Mouse (Mus musculus): ENCODE measurements at regions not wholly inside any gene's neighbourhood (a gene's known extent, or its start where the extent isn't known, plus 50 kb on each side); places are given as distances from the start of the nearest gene placed in this dataset.
"Not testable (repeated sequence)": the region's sequence is repeated elsewhere in the genome, so short reads cannot be mapped to it uniquely, and the experiment has no call there.

DNA sequence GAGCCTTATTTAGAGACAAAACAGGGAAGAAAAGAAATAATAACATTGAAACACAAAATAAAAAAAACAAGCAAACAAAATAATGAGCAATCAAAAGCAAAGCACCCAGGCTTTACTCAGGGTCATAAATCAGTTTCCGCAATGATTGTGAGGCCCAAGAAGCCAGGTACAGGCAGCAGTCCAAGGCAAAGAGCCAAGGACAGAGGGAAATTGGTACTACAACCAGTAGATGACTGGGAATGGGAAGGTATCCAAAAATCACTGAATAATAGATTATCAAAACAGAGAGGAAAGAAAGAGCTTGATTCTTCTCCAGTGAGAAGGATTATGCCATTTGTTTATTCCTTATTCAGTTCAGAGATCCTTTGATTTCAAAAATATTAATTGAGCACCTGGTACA is 636.2 kb downstream of the Kcna4 start:
- ATAC-seq (ENCODE audit: insufficient read depth, low read depth) (no peak), DNase-seq (ENCODE audit: low spot score) (no peak)
- Histone ChIP-seq H3K9me3 (replicated peaks; ENCODE audit: control insufficient read depth, low read length) (no peaks in the 10 kb centered on the region), H3K36me3 (replicated peaks; ENCODE audit: control insufficient read depth, insufficient read depth, low read length) (no peaks in the 10 kb centered on the region), H3K27me3 (ENCODE audit: control insufficient read depth, insufficient read depth, low read length) (no peaks in the 10 kb centered on the region), H3K27ac (ENCODE audit: low read depth) (no peak overlapping the region), H3K4me2 (ENCODE audit: low read depth, low read length) (no peak overlapping the region), H3K4me3 (ENCODE audit: low read depth, low read length) (no peak overlapping the region), H3K9ac (replicated peaks; ENCODE audit: low read depth, low read length) (no peak overlapping the region), H3K4me1 (ENCODE audit: control insufficient read depth, insufficient read depth) (no peaks in the 10 kb centered on the region)
- 79% methylated on average over 1 of the region's 1 CpGs for WGBS
- TF ChIP-seq CTCF (IDR thresholded peaks at IDR 0.05; ENCODE audit: low read depth) (no peak), EP300 (IDR thresholded peaks at IDR 0.05; ENCODE audit: low read depth) (no peak)

DNA sequence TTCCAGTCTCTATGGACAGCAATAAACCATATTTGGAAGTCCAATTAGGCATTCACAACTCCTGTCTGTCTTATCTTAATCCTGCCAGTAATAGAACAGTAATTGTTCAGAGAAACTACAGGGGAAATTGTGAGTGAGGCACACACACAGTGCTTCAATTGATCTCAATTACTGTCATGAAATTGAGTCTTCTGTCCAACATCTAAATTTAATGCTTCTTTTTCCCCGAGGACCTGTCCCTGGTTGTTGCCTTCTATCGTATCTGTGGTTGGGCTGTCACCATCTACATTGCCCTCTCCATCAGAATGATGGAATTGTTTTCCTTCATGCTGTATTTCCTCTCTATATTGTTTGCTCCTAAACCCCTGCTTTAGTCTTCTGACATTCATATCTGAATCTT is 644.9 kb downstream of the Kcna4 start:
- no peak overlapping the region for H3K27ac ChIP-seq (ENCODE audit: low read depth)
- H3K4me1 ChIP-seq (ENCODE audit: control insufficient read depth, insufficient read depth) = no peaks in the 10 kb centered on the region
- no peak overlapping the region for H3K4me3 ChIP-seq (ENCODE audit: low read depth, low read length)
- H3K36me3 ChIP-seq (replicated peaks; ENCODE audit: control insufficient read depth, insufficient read depth, low read length) = no peaks in the 10 kb centered on the region
- ATAC-seq (ENCODE audit: insufficient read depth, low read depth) (no peak), DNase-seq (ENCODE audit: low spot score) (no peak)
- H3K9ac ChIP-seq (replicated peaks; ENCODE audit: low read depth, low read length) = no peak overlapping the region
- no peak overlapping the region for H3K4me2 ChIP-seq (ENCODE audit: low read depth, low read length)
- H3K27me3 ChIP-seq (ENCODE audit: control insufficient read depth, insufficient read depth, low read length) = no peaks in the 10 kb centered on the region
- WGBS = 68% methylated on average over 2 of the region's 2 CpGs
- TF ChIP-seq EP300 (IDR thresholded peaks at IDR 0.05; ENCODE audit: low read depth) (no peak), CTCF (IDR thresholded peaks at IDR 0.05; ENCODE audit: low read depth) (no peak)
- no peaks in the 10 kb centered on the region for H3K9me3 ChIP-seq (replicated peaks; ENCODE audit: control insufficient read depth, low read length)

DNA sequence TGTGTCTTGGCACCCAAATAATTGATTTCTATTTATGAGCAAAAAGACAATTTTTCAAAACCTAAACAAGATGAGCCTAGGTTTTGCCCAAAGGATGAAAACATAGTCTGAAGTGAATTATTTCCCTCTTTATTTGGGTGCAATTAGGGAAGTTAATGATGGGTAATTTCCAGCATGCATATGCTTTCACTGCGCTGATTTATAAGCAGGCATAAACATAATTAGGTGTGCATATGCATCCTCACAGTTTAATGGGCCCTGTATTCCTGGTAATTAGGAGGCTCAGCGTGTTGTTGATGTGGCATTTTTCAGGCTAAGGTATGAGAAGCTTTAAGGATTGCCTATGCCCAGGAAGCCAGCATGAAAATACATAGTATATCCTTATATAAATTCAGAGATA is 645.3 kb downstream of the Kcna4 start:
- 75% methylated on average over 2 of the region's 2 CpGs for WGBS
- TF ChIP-seq EP300 (IDR thresholded peaks at IDR 0.05; ENCODE audit: low read depth) (no peak), CTCF (IDR thresholded peaks at IDR 0.05; ENCODE audit: low read depth) (no peak)
- Histone ChIP-seq H3K4me1 (ENCODE audit: control insufficient read depth, insufficient read depth) (no peaks in the 10 kb centered on the region), H3K9me3 (replicated peaks; ENCODE audit: control insufficient read depth, low read length) (no peaks in the 10 kb centered on the region), H3K4me3 (ENCODE audit: low read depth, low read length) (no peak overlapping the region), H3K9ac (replicated peaks; ENCODE audit: low read depth, low read length) (no peak overlapping the region), H3K27me3 (ENCODE audit: control insufficient read depth, insufficient read depth, low read length) (no peaks in the 10 kb centered on the region), H3K27ac (ENCODE audit: low read depth) (no peak overlapping the region), H3K36me3 (replicated peaks; ENCODE audit: control insufficient read depth, insufficient read depth, low read length) (no peaks in the 10 kb centered on the region), H3K4me2 (ENCODE audit: low read depth, low read length) (no peak overlapping the region)
- ATAC-seq (ENCODE audit: insufficient read depth, low read depth) = no peak
- no peak for DNase-seq (ENCODE audit: low spot score)

DNA sequence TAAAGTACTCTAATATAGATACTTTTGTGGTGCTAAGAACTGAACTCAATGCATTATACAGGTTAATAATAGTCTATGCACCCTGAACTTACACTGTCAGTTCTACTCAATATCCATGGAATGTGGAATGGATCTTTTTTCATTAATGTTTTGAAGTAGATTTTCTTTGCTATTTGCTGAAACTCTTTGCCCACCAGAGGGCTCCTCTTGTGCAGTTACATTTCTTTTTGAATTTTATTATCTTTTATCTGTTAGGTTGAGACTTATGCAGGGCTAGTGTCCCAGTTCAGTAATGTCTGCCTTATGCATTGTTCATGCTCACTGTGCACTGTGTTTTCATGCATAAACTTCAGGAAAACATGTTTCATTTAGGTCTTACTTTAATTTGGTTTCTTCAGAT is 650.9 kb downstream of the Kcna4 start:
- no peak overlapping the region for H3K4me3 ChIP-seq (ENCODE audit: low read depth, low read length)
- H3K36me3 ChIP-seq (replicated peaks; ENCODE audit: control insufficient read depth, insufficient read depth, low read length) = no peaks in the 10 kb centered on the region
- H3K9ac ChIP-seq (replicated peaks; ENCODE audit: low read depth, low read length) = no peak overlapping the region
- no peaks in the 10 kb centered on the region for H3K4me1 ChIP-seq (ENCODE audit: control insufficient read depth, insufficient read depth)
- TF ChIP-seq EP300 (IDR thresholded peaks at IDR 0.05; ENCODE audit: low read depth) (no peak), CTCF (IDR thresholded peaks at IDR 0.05; ENCODE audit: low read depth) (no peak)
- H3K4me2 ChIP-seq (ENCODE audit: low read depth, low read length) = no peak overlapping the region
- no peaks in the 10 kb centered on the region for H3K27me3 ChIP-seq (ENCODE audit: control insufficient read depth, insufficient read depth, low read length)
- DNase-seq (ENCODE audit: low spot score) (no peak), ATAC-seq (ENCODE audit: insufficient read depth, low read depth) (no peak)
- no peaks in the 10 kb centered on the region for H3K9me3 ChIP-seq (replicated peaks; ENCODE audit: control insufficient read depth, low read length)
- H3K27ac ChIP-seq (ENCODE audit: low read depth) = no peak overlapping the region

DNA sequence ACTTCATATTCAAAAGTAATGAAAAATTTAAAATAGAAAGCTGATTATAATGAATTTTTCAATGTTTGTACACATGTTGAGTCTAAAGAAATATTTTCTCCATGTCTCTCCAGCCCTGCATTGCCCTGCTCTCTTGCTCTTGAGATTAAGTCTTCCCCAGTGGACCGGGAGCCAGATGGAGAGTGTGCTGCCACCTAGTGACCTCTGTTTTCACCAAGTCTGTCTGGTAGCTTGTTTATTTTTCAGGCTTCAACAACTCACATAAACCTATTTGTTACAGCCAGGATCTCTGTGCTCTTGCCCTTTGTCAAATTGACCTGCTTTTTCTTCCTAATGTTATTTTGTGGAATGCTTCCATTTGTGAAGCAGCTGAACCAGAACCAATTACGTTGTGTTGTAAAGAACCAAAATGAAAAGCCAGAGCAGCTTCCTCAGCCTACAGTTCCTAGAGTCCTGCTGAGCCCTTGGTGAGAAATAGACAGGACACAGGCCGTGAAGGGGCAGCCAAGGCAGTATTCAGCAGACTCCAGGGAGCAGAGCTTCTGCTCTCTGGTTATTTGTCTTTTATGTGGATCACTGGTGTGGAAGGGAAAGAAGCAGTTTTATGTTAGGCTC is 655.5 kb downstream of the Kcna4 start:
- Histone ChIP-seq H3K36me3 (replicated peaks; ENCODE audit: control insufficient read depth, insufficient read depth, low read length) (no peaks in the 10 kb centered on the region), H3K4me1 (ENCODE audit: control insufficient read depth, insufficient read depth) (0 out of 2 replicates have a peak, but pooled peaks cover 7% of the 10 kb centered on the region), H3K9me3 (replicated peaks; ENCODE audit: control insufficient read depth, low read length) (no peaks in the 10 kb centered on the region), H3K27ac (ENCODE audit: low read depth) (no peak overlapping the region), H3K4me2 (ENCODE audit: low read depth, low read length) (no peak overlapping the region), H3K27me3 (ENCODE audit: control insufficient read depth, insufficient read depth, low read length) (no peaks in the 10 kb centered on the region), H3K9ac (replicated peaks; ENCODE audit: low read depth, low read length) (no peak overlapping the region), H3K4me3 (ENCODE audit: low read depth, low read length) (no peak overlapping the region)
- ATAC-seq (ENCODE audit: insufficient read depth, low read depth) (no peak), DNase-seq (ENCODE audit: low spot score) (peak; percentile 36)
- WGBS = 18% methylated on average over 3 of the region's 3 CpGs
- TF ChIP-seq CTCF (IDR thresholded peaks at IDR 0.05; ENCODE audit: low read depth) (peak; percentile 48), EP300 (IDR thresholded peaks at IDR 0.05; ENCODE audit: low read depth) (no peak)

DNA sequence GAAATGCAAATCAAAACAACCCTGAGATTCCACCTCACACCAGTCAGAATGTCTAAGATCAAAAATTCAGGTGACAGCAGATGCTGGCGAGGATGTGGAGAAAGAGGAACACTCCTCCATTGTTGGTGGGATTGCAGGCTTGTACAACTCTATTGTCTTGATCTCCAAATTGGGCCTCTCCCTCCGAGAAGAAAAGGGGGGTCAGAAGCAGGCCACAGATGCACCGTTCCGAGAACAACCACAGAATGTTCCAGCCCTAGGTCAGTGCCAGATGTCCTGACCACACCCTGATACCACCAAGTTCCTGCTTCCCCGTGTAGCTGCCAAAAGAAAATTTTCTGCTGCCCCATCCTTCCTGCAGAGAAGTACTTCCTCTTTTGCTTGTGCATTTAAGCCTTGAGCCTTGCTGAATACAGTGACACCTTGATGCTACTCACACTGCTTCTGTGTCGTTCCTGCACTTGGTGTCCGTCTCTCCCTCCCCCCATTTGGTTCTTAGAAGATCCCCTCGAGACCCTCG is 665.2 kb downstream of the Kcna4 start:
- DNase-seq (ENCODE audit: low spot score); H3K9ac ChIP-seq (replicated peaks; ENCODE audit: low read depth, low read length); H3K4me2 ChIP-seq (ENCODE audit: low read depth, low read length); H3K36me3 ChIP-seq (replicated peaks; ENCODE audit: control insufficient read depth, insufficient read depth, low read length); H3K27me3 ChIP-seq (ENCODE audit: control insufficient read depth, insufficient read depth, low read length); H3K27ac ChIP-seq (ENCODE audit: low read depth); ATAC-seq (ENCODE audit: insufficient read depth, low read depth); H3K4me3 ChIP-seq (ENCODE audit: low read depth, low read length); H3K9me3 ChIP-seq (replicated peaks; ENCODE audit: control insufficient read depth, low read length); H3K4me1 ChIP-seq (ENCODE audit: control insufficient read depth, insufficient read depth): not testable (repeated sequence)
- 79% methylated on average over 8 of the region's 9 CpGs for WGBS

DNA sequence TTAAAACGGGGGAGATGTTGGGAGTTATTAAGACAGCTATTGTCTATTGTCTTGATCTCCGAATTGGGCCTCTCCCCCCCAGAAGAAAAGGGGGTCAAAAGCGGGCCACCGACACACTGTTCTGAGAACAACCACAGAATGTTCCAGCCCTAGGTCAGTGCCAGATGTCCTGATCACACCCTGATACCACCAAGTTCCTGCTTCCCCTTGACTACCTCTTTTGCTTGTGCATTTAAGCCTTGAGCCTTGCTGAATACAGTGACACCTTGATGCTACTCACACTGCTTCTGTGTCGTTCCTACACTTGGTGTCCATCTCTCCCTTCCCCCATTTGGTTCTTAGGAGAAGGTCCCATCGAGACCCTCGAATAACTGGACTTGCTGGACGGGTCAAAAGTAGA is 673.5 kb downstream of the Kcna4 start:
- H3K9ac ChIP-seq (replicated peaks; ENCODE audit: low read depth, low read length); ATAC-seq (ENCODE audit: insufficient read depth, low read depth): not testable (repeated sequence)
- WGBS = 81% methylated on average over 8 of the region's 8 CpGs

More for the DNA sequence above, 673.5 kb downstream of the Kcna4 start:
- not testable (repeated sequence) for H3K27me3 ChIP-seq (ENCODE audit: control insufficient read depth, insufficient read depth, low read length); H3K27ac ChIP-seq (ENCODE audit: low read depth); DNase-seq (ENCODE audit: low spot score); H3K4me2 ChIP-seq (ENCODE audit: low read depth, low read length); H3K9me3 ChIP-seq (replicated peaks; ENCODE audit: control insufficient read depth, low read length); H3K36me3 ChIP-seq (replicated peaks; ENCODE audit: control insufficient read depth, insufficient read depth, low read length); H3K4me1 ChIP-seq (ENCODE audit: control insufficient read depth, insufficient read depth); H3K4me3 ChIP-seq (ENCODE audit: low read depth, low read length)

All from heart, postnatal 0 days (tissue).